Mouse (Mus musculus) retina, postnatal 7 days (tissue): ENCODE data around the gene Iqgap2.

Source experiments
- DNase-seq: peaks from one replicate; pipeline ENCODE4 v3.0.0-alpha.2; 2012; ENCODE audit warnings: low read depth, low spot score

Iqgap2 gene

GRCm38 (mm10) chr13:95891491-95891925, at the start of gene Iqgap2:
Gene Iqgap2 (minus strand): TSS chr13:95891922.
- DNase-seq = no peak

GRCm38 (mm10) chr13:95940811-95941210, 49.1 kb upstream of the Iqgap2 start:
- no peak for DNase-seq

- DNase-seq = no peak
Observed at GRCm38 (mm10) chr13:95924201-95924621, 32.5 kb upstream of the Iqgap2 start.

GRCm38 (mm10) chr13:95922626-95923025, 30.9 kb upstream of the Iqgap2 start:
- DNase-seq = no peak

- DNase-seq = no peak
Observed at GRCm38 (mm10) chr13:95918624-95919284, 27.0 kb upstream of the Iqgap2 start.

GRCm38 (mm10) chr13:95913046-95913406, 21.3 kb upstream of the Iqgap2 start:
- DNase-seq = no peak

- no peak for DNase-seq
Observed at GRCm38 (mm10) chr13:95912157-95913045, 20.7 kb upstream of the Iqgap2 start.

GRCm38 (mm10) chr13:95910270-95910669, 18.5 kb upstream of the Iqgap2 start:
- DNase-seq = no peak

- DNase-seq = no peak
Observed at GRCm38 (mm10) chr13:95909244-95909643, 17.5 kb upstream of the Iqgap2 start.

GRCm38 (mm10) chr13:95902696-95903095, 11.0 kb upstream of the Iqgap2 start:
- no peak for DNase-seq

- DNase-seq = no peak
Observed at GRCm38 (mm10) chr13:95899885-95900650, 8.3 kb upstream of the Iqgap2 start.

GRCm38 (mm10) chr13:95896501-95896900, 4.8 kb upstream of the Iqgap2 start:
- no peak for DNase-seq

GRCm38 (mm10) chr13:95893166-95893565, 1.4 kb upstream of the Iqgap2 start:
- no peak for DNase-seq

GRCm38 (mm10) chr13:95892611-95893145, 956 bp upstream of the Iqgap2 start:
- no peak for DNase-seq

- DNase-seq = peak; percentile 60
Observed at GRCm38 (mm10) chr13:95891926-95892610, 346 bp upstream of the Iqgap2 start.

GRCm38 (mm10) chr13:95890851-95891471, 761 bp downstream of the Iqgap2 start:
- DNase-seq = no peak

- DNase-seq = no peak
Observed at GRCm38 (mm10) chr13:95889981-95890545, 1.7 kb downstream of the Iqgap2 start.

- DNase-seq = no peak
Observed at GRCm38 (mm10) chr13:95889366-95889765, 2.4 kb downstream of the Iqgap2 start.

GRCm38 (mm10) chr13:95888621-95889020, 3.1 kb downstream of the Iqgap2 start:
- no peak for DNase-seq

GRCm38 (mm10) chr13:95888170-95888569, 3.6 kb downstream of the Iqgap2 start:
- DNase-seq = no peak
